ENCODE assay signal across 8 mouse cellular contexts in genomic region chr2:21261370-21262006, GRCm38 (mm10). TPM values are rescaled to one million over a fixed set of nuclear protein-coding genes. Genes with fewer than 3 reads are reported as not detected.
DNase-seq lines count a peak whose midpoint lies in the region; ATAC-seq and TF ChIP-seq lines count a peak whose summit lies in the region.

No protein-coding gene starts in this region.

- no peak overlapping the region for H3K4me2 ChIP-seq in heart, embryonic 16.5 days (ENCODE audit: low read depth, low read length)
- no peak overlapping the region for H3K4me2 ChIP-seq in liver, embryonic 13.5 days
- no peak overlapping the region for H3K4me2 ChIP-seq in neural tube, embryonic 11.5 days (ENCODE audit: low read depth)

- peak; percentile 82 for TF ChIP-seq CTCF in E14TG2a.4 (conservative IDR thresholded peaks at IDR 0.05; ENCODE audit: low read length)
- TF ChIP-seq CTCF in brain, embryonic 14.5 days (IDR thresholded peaks at IDR 0.05; ENCODE audit: borderline replicate concordance, extremely low read depth, insufficient read depth, insufficient read length) = peak; percentile 98

- H3K27me3 ChIP-seq in E14TG2a.4 (ENCODE audit: insufficient read depth, low read length) = no peaks in the 10 kb centered on the region
- H3K27me3 ChIP-seq in heart, embryonic 16.5 days (ENCODE audit: control insufficient read depth, insufficient read depth, low read length) = no peaks in the 10 kb centered on the region
- H3K27me3 ChIP-seq in liver, embryonic 13.5 days = no peaks in the 10 kb centered on the region
- no peaks in the 10 kb centered on the region for H3K27me3 ChIP-seq in neural tube, embryonic 11.5 days (ENCODE audit: control insufficient read depth, insufficient read depth, low read length)

- no peak for TF ChIP-seq POLR2A in brain, embryonic 14.5 days (IDR thresholded peaks at IDR 0.05; ENCODE audit: borderline replicate concordance, extremely low read depth, insufficient read depth, insufficient read length, poor library complexity, severe bottlenecking)

- no peak overlapping the region for H3K9ac ChIP-seq in heart, embryonic 16.5 days (ENCODE audit: low read length)
- no peak overlapping the region for H3K9ac ChIP-seq in liver, embryonic 13.5 days
- no peak overlapping the region for H3K9ac ChIP-seq in neural tube, embryonic 11.5 days (ENCODE audit: low read length)

- no peaks in the 10 kb centered on the region for H3K36me3 ChIP-seq in E14TG2a.4 (ENCODE audit: insufficient read depth, low read length)
- H3K36me3 ChIP-seq in heart, embryonic 16.5 days (ENCODE audit: control insufficient read depth, insufficient read depth) = no peaks in the 10 kb centered on the region
- no peaks in the 10 kb centered on the region for H3K36me3 ChIP-seq in liver, embryonic 13.5 days
- H3K36me3 ChIP-seq in neural tube, embryonic 11.5 days (ENCODE audit: control insufficient read depth, insufficient read depth, low read length) = no peaks in the 10 kb centered on the region

- no peak overlapping the region for H3K4me3 ChIP-seq in E14TG2a.4 (replicated peaks; ENCODE audit: low read length)
- no peak overlapping the region for H3K4me3 ChIP-seq in heart, embryonic 16.5 days (ENCODE audit: low read length)
- no peak overlapping the region for H3K4me3 ChIP-seq in liver, embryonic 13.5 days (replicated peaks)
- H3K4me3 ChIP-seq in neural tube, embryonic 11.5 days (ENCODE audit: low read depth, low read length) = no peak overlapping the region

- 18% methylated on average over 4 of the region's 4 CpGs for WGBS in heart, embryonic 16.5 days
- WGBS in liver, embryonic 13.5 days (ENCODE audit: insufficient replicate concordance) = 25% methylated on average over 4 of the region's 4 CpGs
- WGBS in neural tube, embryonic 11.5 days = 24% methylated on average over 4 of the region's 4 CpGs

- no peak overlapping the region for H3K27ac ChIP-seq in heart, embryonic 16.5 days (ENCODE audit: low read length)
- H3K27ac ChIP-seq in liver, embryonic 13.5 days = no peak overlapping the region
- H3K27ac ChIP-seq in neural tube, embryonic 11.5 days (ENCODE audit: low read depth, low read length) = no peak overlapping the region

- peak; percentile 90 for ATAC-seq in heart, embryonic 16.5 days (replicated peaks; ENCODE audit: extremely low read depth, insufficient read depth, low FRiP score)
- peak; percentile 72 for ATAC-seq in liver, embryonic 13.5 days (ENCODE audit: low read depth)
- ATAC-seq in neural tube, embryonic 11.5 days (ENCODE audit: insufficient read depth, low FRiP score, low TSS enrichment) = peak; percentile 91

- no peaks in the 10 kb centered on the region for H3K9me3 ChIP-seq in E14TG2a.4 (ENCODE audit: low read length)
- no peaks in the 10 kb centered on the region for H3K9me3 ChIP-seq in heart, embryonic 16.5 days (replicated peaks; ENCODE audit: control insufficient read depth, low read length)
- no peaks in the 10 kb centered on the region for H3K9me3 ChIP-seq in liver, embryonic 13.5 days (replicated peaks)
- H3K9me3 ChIP-seq in neural tube, embryonic 11.5 days (ENCODE audit: control insufficient read depth, low read length) = no peaks in the 10 kb centered on the region

- no peaks in the 10 kb centered on the region; the same call in 1 of the 2 replicates for H3K4me1 ChIP-seq in E14TG2a.4 (replicated peaks; ENCODE audit: low read depth, low read length)
- H3K4me1 ChIP-seq in heart, embryonic 16.5 days (ENCODE audit: control insufficient read depth, insufficient read depth, low read length) = peaks cover 8% of the 10 kb centered on the region
- H3K4me1 ChIP-seq in liver, embryonic 13.5 days (replicated peaks) = no peaks in the 10 kb centered on the region; the same call in 1 of the 2 replicates
- no peaks in the 10 kb centered on the region for H3K4me1 ChIP-seq in neural tube, embryonic 11.5 days (ENCODE audit: control insufficient read depth, insufficient read depth, low read length)

- DNase-seq in brain, embryonic 14.5 days (ENCODE audit: low read depth) = peak; percentile 92
- DNase-seq in fibroblast of lung, adult 2 months (ENCODE audit: low read depth) = peak; percentile 59
- peak; percentile 76 for DNase-seq in kidney, postnatal 10 days
- peak; percentile 48 for DNase-seq in liver, embryonic 13.5 days
- peak; percentile 76 for DNase-seq in neural tube, embryonic 11.5 days (ENCODE audit: low spot score)
- peak; percentile 21 for DNase-seq in testis, postnatal 14 days (ENCODE audit: low spot score)

RNA-seq across cellular contexts. Expression of gene Thnsl1, which starts 56.0 kb away (rescaled TPM):
- 15.4 and 15.7 TPM in 2 replicates for polyA plus RNA-seq in brain, embryonic 14.5 days (2012; rRNA removed)
- 5.7 and 6.5 TPM in 2 replicates for polyA plus RNA-seq in heart, embryonic 16.5 days (2015; fragmentation: Nextera tagmentation; extraction: Ambion mirVana)
- polyA plus RNA-seq in liver, embryonic 13.5 days (2015; fragmentation: Nextera tagmentation; extraction: Ambion mirVana) = 1.7 and 2.6 TPM in 2 replicates
- 15.2 and 18.1 TPM in 2 replicates for polyA plus RNA-seq in neural tube, embryonic 11.5 days (2014; fragmentation: Nextera tagmentation; extraction: Ambion mirVana)

RNA-seq across cellular contexts. Expression of gene Enkur, which starts 56.3 kb away (rescaled TPM):
- 2.4 and 4.7 TPM in 2 replicates for polyA plus RNA-seq in brain, embryonic 14.5 days (2012; rRNA removed)
- 2.0 and 2.2 TPM in 2 replicates for polyA plus RNA-seq in heart, embryonic 16.5 days (2015; fragmentation: Nextera tagmentation; extraction: Ambion mirVana)
- polyA plus RNA-seq in liver, embryonic 13.5 days (2015; fragmentation: Nextera tagmentation; extraction: Ambion mirVana) = not detected in 2 replicates
- polyA plus RNA-seq in neural tube, embryonic 11.5 days (2014; fragmentation: Nextera tagmentation; extraction: Ambion mirVana) = 0.57 and 0.88 TPM in 2 replicates

Comparison
In these comparisons a context has a peak if more than half of its experiments do, and no peak if none do; other contexts are left out.
1. DNase-seq: peak in every context shown above with its lines; median percentile 92 in brain, embryonic 14.5 days; 76 in kidney, postnatal 10 days; 76 in neural tube, embryonic 11.5 days; 59 in fibroblast of lung, adult 2 months; 48 in liver, embryonic 13.5 days; 21 in testis, postnatal 14 days.